Mouse (Mus musculus) embryo, embryonic 11.5 days (tissue): ENCODE measurements at regions not wholly inside any gene's neighbourhood (a gene's known extent, or its start where the extent isn't known, plus 50 kb on each side); places are given as distances from the start of the nearest gene placed in this dataset.
"Not testable (repeated sequence)": the region's sequence is repeated elsewhere in the genome, so short reads cannot be mapped to it uniquely, and the experiment has no call there.

Source experiments
- DNase-seq: peaks from one replicate; pipeline ENCODE4 v3.0.0-alpha.2; 2012; ENCODE audit warnings: low read depth, low spot score

- peak; percentile 57 for DNase-seq
These were observed 69.9 kb upstream of the Zfp825 start for GRCm38 (mm10) chr13:74563483-74564330.

DNA sequence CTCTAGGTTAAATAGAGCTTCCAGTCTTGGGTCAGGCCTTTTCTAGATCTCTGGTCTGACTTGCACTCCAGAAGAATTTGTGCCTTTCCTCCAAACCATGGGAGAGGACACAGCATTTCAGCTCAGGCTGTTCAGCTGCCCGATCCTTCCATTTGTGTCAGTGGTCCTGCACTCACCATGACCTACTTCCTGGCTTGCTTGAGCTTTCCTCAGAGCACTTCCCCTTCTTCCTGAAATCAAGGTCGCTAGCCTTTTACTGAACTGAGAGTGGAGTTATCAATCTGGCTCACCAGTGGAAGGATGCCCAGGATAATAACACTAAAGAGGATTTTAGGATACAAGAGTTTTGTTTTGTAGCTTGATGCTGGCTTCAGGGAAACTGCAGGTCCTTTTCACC, 70.5 kb upstream of the Zfp825 start:
- not testable (repeated sequence) for DNase-seq

- not testable (repeated sequence) for DNase-seq
These were observed 69.4 kb upstream of the Erap1 start for GRCm38 (mm10) chr13:74569967-74570366.
